Mouse (Mus musculus) erythroblast, embryonic 14.5 days (primary cell): ENCODE results near the gene Tmem72.

Experiments used
- GATA1 ChIP-seq: IDR thresholded peaks from 2 replicates; pipeline ENCODE4 v1.6.1; 2012; ENCODE audit warnings: low read length, inconsistent platforms, mixed read lengths
- TAL1 ChIP-seq: IDR thresholded peaks from 3 replicates; pipeline ENCODE4 v1.6.1; 2012; ENCODE audit warnings: low read length, inconsistent platforms, mixed read lengths

GRCm38 (mm10) chr6:116664031-116664430 lies 52.7 kb downstream of the Tmem72 start:
- TF ChIP-seq GATA1 (no peak), TAL1 (no peak)
